Mouse (Mus musculus): ENCODE data around the gene 1700001F09Rik.
"Not testable (repeated sequence)": the region's sequence is repeated elsewhere in the genome, so short reads cannot be mapped to it uniquely, and the experiment has no call there.

GRCm38 (mm10) chr14:43352944-43353343 lies 5.3 kb upstream of the 1700001F09Rik start:
- TF ChIP-seq CTCF (IDR thresholded peaks at IDR 0.05); POLR2A (IDR thresholded peaks at IDR 0.05; ENCODE audit: insufficient read depth, low read depth, low read length): not testable (repeated sequence)
